Mouse (Mus musculus) liver, adult 2 months (tissue): ENCODE measurements around the gene Tbca.

Experiments
- CTCF ChIP-seq: fragments of 200-500 bp; IDR thresholded peaks from 2 replicates; pipeline ENCODE4 v1.5.1; 2011; ENCODE audit warnings: low read depth, low read length, control low read depth
- POLR2A ChIP-seq: fragments of 200-500 bp; IDR thresholded peaks from 2 replicates; pipeline ENCODE4 v1.6.1; 2011; ENCODE audit warnings: low read length, control low read depth; ENCODE audit not compliant: insufficient read depth; ENCODE audit errors: extremely low read depth

GRCm38 (mm10) chr13:94838047-94838720 lies 49.5 kb downstream of the Tbca start:
- TF ChIP-seq CTCF: no peak
- TF ChIP-seq POLR2A: no peak
